Mouse (Mus musculus): Measurements from ENCODE around the gene Zfp580. TPM values are rescaled to one million over a fixed set of nuclear protein-coding genes. Genes with fewer than 3 reads are reported as not detected.
A peak's percentile ranks its signal among the peaks of the same experiment; 100 is the strongest.
"Not testable (repeated sequence)": the region's sequence is repeated elsewhere in the genome, so short reads cannot be mapped to it uniquely, and the experiment has no call there.

The Zfp580 gene
- polyA plus RNA-seq, 1 experiment from 2014 or later: 43.1 TPM

DNA sequence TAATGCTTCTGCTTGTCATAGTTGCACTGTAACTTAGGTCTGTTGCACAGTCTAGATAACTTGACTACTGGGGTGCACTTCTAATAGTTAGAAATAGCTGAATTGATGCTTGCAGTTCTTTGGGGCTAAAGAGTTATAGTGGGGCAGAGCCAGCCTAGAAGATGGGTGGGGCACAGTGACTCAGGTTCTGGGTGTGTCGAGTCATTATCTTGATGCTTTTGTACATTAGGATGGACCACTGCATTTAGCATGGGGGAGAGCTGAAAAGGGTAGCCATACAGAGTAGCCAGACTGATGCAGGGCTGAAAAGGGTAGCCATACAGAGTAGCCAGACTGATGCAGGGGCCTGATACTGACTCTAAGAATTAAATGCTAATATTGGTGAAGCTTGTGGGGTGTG lies 22.2 kb downstream of the Zfp580 start:
- Histone ChIP-seq H3K27ac (replicated peaks) (no peak overlapping the region), H3K4me3 (replicated peaks) (no peak overlapping the region), H3K9me3 (replicated peaks) (no peaks in the 10 kb centered on the region), H3K27me3 (no peaks in the 10 kb centered on the region), H3K36me3 (peaks cover 91% of the 10 kb centered on the region), H3K4me2 (replicated peaks) (no peak overlapping the region), H3K9ac (no peak overlapping the region), H3K4me1 (0 out of 2 replicates have a peak, but pooled peaks cover under 1% of the 10 kb centered on the region)
- WGBS: 61% methylated on average over 1 of the region's 1 CpGs
- no peak for ATAC-seq (ENCODE audit: insufficient number of reproducible peaks, low FRiP score, low TSS enrichment, low read depth)

DNA sequence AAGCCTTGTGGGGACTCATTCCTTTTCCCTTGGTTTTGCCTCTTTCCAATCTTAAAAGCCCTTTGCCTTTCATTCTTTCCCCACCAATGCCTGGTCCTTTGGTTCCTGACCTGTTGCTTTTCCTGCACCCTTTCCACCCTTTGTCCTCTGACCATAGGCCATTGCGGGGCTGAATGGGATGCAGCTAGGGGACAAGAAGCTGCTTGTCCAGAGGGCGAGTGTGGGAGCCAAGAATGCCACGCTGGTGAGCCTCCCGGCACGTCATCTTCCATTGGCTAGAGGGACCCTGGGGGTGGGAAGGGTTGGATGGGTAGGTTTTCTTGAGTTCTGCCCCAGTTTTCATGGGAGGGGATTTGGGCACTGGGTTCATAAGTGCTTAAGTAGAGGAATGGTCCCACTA lies 23.6 kb downstream of the Zfp580 start:
- no peaks in the 10 kb centered on the region for H3K9me3 ChIP-seq (replicated peaks)
- H3K4me1 ChIP-seq: peaks cover 6% of the 10 kb centered on the region; the same call in 1 of the 2 replicates
- no peak overlapping the region for H3K4me2 ChIP-seq (replicated peaks)
- H3K27ac ChIP-seq (replicated peaks): no peak overlapping the region
- peaks cover 83% of the 10 kb centered on the region for H3K36me3 ChIP-seq
- no peak overlapping the region for H3K4me3 ChIP-seq (replicated peaks)
- WGBS: 93% methylated on average over 5 of the region's 5 CpGs
- no peaks in the 10 kb centered on the region for H3K27me3 ChIP-seq
- no peak for ATAC-seq (ENCODE audit: insufficient number of reproducible peaks, low FRiP score, low TSS enrichment, low read depth)
- H3K9ac ChIP-seq: no peak overlapping the region

DNA sequence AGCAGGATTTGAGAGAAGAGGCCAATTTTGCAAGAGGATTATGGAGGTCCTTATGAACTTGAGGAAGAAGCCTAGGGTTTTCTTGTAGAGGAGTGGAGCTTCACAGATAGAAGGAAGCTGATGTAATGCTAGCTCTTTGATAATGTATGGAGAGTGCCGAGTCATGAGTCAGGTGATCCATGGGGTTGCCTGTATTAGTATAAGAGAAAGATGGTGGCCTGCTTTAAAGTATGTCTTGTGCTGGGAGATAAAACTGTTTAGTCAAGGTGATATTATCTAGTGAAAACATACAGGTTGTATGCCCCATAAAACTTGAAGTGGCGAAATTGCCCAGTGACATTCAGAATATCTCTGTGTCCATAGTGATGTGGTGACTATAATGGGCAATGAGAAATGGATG lies 25.6 kb downstream of the Zfp580 start:
- 87% methylated on average over 2 of the region's 2 CpGs for WGBS
- no peak overlapping the region for H3K27ac ChIP-seq (replicated peaks)
- peaks cover 19% of the 10 kb centered on the region for H3K4me1 ChIP-seq
- no peak overlapping the region for H3K4me2 ChIP-seq (replicated peaks)
- peaks cover 64% of the 10 kb centered on the region for H3K36me3 ChIP-seq
- H3K27me3 ChIP-seq: no peaks in the 10 kb centered on the region
- no peak overlapping the region for H3K4me3 ChIP-seq (replicated peaks)
- H3K9ac ChIP-seq: no peak overlapping the region
- no peaks in the 10 kb centered on the region for H3K9me3 ChIP-seq (replicated peaks)
- no peak for ATAC-seq (ENCODE audit: insufficient number of reproducible peaks, low FRiP score, low TSS enrichment, low read depth)

DNA sequence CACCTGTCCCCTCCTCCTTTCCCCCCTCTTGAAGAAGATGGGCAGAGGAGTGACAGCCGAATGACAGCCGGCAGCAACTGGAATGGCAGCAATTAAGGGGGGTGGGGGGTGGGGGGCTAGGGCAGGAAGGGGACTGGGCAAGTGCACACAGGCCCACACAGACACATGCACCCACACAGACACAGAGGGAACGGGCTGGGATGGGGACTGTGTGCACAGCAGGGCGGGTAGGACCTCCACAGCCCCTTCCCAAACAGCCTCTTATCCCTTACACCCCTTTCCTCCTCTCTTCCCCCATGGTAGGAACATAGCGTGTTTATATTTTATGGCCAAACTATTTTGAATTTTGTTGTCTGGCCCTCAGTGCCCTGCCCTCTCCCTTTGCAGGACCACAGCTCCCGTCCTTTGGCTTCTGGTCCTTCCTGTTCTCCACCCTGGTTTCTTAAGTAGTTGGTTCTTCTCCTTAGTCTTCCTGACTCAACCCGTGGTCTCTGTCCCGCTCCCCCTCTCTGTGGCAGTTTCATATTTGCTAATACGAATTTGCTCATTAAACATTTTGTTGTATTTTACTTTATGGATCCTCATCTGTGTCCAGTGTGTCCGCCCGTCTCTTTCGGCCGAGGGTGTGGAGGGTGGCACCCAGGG lies 28.1 kb downstream of the Zfp580 start:
- peak overlapping the region; percentile 100 for H3K4me3 ChIP-seq (replicated peaks)
- peak overlapping the region; percentile 74 for H3K4me2 ChIP-seq (replicated peaks)
- 41% methylated on average over 8 of the region's 13 CpGs for WGBS
- not testable (repeated sequence) for H3K27me3 ChIP-seq; H3K9me3 ChIP-seq (replicated peaks); H3K9ac ChIP-seq; ATAC-seq (ENCODE audit: insufficient number of reproducible peaks, low FRiP score, low TSS enrichment, low read depth)
- H3K27ac ChIP-seq (replicated peaks): peak overlapping the region; percentile 95
- peaks cover 26% of the 10 kb centered on the region for H3K4me1 ChIP-seq
- H3K36me3 ChIP-seq: peaks cover 38% of the 10 kb centered on the region

DNA sequence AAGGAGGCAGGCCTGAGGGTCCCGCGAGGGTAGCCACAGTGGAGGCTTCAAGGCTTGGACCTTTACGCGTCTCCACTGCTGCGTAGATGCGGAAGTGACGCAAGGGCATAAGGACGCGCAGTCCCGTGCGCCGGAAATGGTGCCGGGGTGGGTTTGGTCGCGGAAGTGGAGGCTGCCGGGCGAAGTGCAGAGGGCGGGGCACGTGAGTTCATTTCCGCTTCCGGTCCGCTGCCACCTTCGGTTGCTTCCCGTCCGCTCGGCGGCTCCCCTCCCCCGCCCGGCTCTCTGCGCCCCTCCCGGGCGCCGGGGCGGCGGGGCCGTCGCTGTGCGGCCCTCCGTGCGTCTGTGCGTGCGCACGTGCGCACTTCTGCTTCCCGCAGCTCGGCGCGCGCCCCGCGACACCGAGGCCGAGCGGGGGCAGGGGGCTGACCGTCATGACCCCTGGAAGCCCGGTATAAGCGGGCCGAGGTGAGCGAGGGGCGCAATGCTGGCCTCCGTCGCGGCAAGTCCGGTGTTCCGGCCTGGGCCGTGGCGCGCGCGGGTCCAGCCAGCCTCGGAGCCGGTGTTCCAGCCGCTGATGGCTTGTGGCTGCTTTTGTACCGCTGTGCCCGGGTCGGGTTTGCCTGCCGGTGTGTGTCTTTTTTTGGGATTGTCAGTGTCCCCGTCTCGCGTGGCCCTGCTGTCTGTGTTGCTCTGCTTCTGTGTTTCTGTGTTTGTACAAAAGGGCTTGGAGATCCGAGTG lies 28.8 kb downstream of the Zfp580 start, which contains the start of gene Epn1:
Gene Epn1, plus strand, starts transcription at position 226 of the 742 bp plus-strand sequence.
- no peaks in the 10 kb centered on the region for H3K27me3 ChIP-seq
- H3K27ac ChIP-seq (replicated peaks): peak within 1 kb of the TSS; percentile 95
- no peaks in the 10 kb centered on the region for H3K9me3 ChIP-seq (replicated peaks)
- under 1% methylated on average over 81 of the region's 81 CpGs for WGBS
- peaks cover 26% of the 10 kb centered on the region for H3K4me1 ChIP-seq
- ATAC-seq (ENCODE audit: insufficient number of reproducible peaks, low FRiP score, low TSS enrichment, low read depth): peak; percentile 97
- H3K9ac ChIP-seq: peak within 1 kb of the TSS; percentile 100
- H3K4me2 ChIP-seq (replicated peaks): peak within 1 kb of the TSS; percentile 74
- peaks cover 32% of the 10 kb centered on the region for H3K36me3 ChIP-seq
- peak within 1 kb of the TSS; percentile 100 for H3K4me3 ChIP-seq (replicated peaks)

DNA sequence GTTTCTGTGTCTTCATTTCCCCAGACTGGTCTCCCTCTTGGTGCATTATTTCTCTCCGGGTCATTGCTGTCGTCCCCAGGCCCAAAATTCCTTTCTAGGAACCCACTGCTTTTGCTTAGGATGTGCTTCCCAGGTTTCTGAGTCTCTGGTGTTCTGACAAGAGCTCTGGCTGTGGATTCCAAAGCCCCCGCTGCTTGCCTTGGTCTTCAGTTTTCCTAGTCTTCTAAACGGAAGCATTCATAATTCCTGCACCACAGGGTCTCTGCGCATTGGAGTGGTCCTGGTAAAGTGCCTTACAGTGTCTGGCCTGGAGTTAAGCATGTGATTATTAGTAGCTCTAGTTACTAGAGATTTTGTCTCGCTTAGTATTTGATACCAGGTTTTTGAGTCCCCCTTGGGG lies 29.5 kb downstream of the Zfp580 start:
- Histone ChIP-seq H3K9ac (peak overlapping the region; percentile 100), H3K4me3 (replicated peaks) (peak overlapping the region; percentile 100), H3K27me3 (no peaks in the 10 kb centered on the region), H3K9me3 (replicated peaks) (no peaks in the 10 kb centered on the region), H3K4me2 (replicated peaks) (peak overlapping the region; percentile 74), H3K36me3 (peaks cover 33% of the 10 kb centered on the region), H3K27ac (replicated peaks) (peak overlapping the region; percentile 95), H3K4me1 (peaks cover 26% of the 10 kb centered on the region)
- 10% methylated on average over 6 of the region's 6 CpGs for WGBS
- ATAC-seq (ENCODE audit: insufficient number of reproducible peaks, low FRiP score, low TSS enrichment, low read depth): no peak

DNA sequence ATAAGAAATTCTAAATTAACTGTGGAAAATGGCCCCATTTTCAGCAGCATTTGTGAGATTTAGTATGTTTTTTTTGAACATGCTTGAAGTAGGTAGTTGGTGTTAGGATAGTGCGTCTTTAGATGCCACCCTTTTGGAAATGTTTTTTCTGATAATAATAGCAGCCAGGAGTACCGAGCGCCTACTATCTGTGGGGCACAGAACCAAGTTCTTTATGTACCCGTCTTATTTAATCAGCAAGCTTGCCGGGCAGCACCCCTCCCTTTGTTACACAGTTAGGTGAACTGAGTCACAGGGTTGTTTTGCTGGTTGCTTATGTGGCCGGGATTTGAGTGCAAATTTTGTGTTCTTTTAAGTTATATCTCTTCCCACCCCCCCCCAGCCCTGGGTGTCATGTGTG lies 29.9 kb downstream of the Zfp580 start:
- Histone ChIP-seq H3K4me1 (peaks cover 26% of the 10 kb centered on the region), H3K27me3 (no peaks in the 10 kb centered on the region), H3K9me3 (replicated peaks) (no peaks in the 10 kb centered on the region), H3K36me3 (peaks cover 33% of the 10 kb centered on the region), H3K4me3 (replicated peaks) (peak overlapping the region; percentile 100), H3K4me2 (replicated peaks) (peak overlapping the region; percentile 74), H3K27ac (replicated peaks) (no peak overlapping the region), H3K9ac (no peak overlapping the region)
- WGBS: 61% methylated on average over 6 of the region's 6 CpGs
- ATAC-seq (ENCODE audit: insufficient number of reproducible peaks, low FRiP score, low TSS enrichment, low read depth): no peak

DNA sequence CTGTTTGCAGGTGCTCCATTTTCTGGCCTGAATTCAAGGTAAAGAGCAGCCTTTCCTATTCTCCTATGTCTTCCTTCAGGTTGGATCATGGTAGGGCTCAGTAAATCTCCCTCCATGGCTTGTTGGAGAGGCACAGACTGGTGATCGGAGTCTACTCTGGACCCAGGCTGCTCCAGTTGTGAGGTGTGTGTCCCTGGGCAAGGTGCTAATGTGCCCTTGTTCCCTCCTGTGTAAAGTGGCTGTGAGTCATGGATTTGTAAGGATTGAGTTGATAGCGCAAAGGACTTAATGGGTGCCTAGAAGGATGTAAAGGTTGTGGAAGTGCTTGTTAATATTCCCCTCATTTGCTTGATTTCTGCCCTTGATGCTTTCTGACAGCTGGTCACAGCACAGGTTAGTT lies 30.6 kb downstream of the Zfp580 start:
- WGBS: 91% methylated on average over 2 of the region's 2 CpGs
- Histone ChIP-seq H3K4me3 (replicated peaks) (no peak overlapping the region), H3K27ac (replicated peaks) (no peak overlapping the region), H3K4me2 (replicated peaks) (peak overlapping the region; percentile 74; the same call in 1 of the 2 replicates), H3K9me3 (replicated peaks) (no peaks in the 10 kb centered on the region), H3K4me1 (peaks cover 26% of the 10 kb centered on the region), H3K36me3 (peaks cover 31% of the 10 kb centered on the region), H3K27me3 (no peaks in the 10 kb centered on the region), H3K9ac (no peak overlapping the region)
- ATAC-seq (ENCODE audit: insufficient number of reproducible peaks, low FRiP score, low TSS enrichment, low read depth): no peak

DNA sequence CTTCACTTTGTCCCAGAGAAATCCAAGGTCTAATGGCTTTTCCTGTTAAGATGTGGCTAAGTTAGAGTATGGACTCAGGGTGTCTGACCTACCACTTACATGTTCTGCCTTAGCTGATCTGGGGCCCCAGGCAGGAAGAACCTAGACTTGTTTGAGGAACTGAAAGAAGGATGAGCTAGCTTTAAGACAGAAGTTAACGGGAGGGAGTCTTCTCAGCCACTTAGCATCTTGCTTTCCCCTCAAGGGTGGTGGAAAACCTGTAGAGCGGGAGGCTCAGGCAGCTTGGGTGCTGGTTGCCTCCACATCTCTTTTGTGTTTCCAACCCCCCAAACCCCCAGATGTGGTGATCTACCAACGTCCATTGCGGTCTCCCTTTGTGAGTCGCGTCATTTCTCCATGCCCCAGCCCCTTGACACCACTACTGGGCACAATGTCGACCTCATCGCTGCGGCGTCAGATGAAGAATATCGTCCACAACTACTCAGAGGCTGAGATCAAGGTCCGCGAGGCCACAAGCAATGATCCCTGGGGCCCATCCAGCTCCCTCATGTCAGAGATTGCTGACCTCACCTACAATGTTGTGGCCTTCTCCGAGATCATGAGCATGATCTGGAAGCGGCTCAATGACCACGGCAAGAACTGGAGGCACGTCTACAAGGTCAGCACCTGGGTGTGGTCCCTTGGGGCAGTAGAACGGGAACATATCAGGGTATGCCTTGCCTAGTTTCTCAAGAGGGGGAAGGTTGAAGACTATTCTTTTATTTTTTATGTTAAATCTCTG lies 32.2 kb downstream of the Zfp580 start:
- Histone ChIP-seq H3K9ac (no peak overlapping the region), H3K4me2 (replicated peaks) (no peak overlapping the region), H3K36me3 (peaks cover 37% of the 10 kb centered on the region), H3K27me3 (no peaks in the 10 kb centered on the region), H3K9me3 (replicated peaks) (no peaks in the 10 kb centered on the region), H3K4me3 (replicated peaks) (no peak overlapping the region), H3K4me1 (peaks cover 26% of the 10 kb centered on the region), H3K27ac (replicated peaks) (no peak overlapping the region)
- ATAC-seq (ENCODE audit: insufficient number of reproducible peaks, low FRiP score, low TSS enrichment, low read depth): no peak
- WGBS: 88% methylated on average over 18 of the region's 18 CpGs

DNA sequence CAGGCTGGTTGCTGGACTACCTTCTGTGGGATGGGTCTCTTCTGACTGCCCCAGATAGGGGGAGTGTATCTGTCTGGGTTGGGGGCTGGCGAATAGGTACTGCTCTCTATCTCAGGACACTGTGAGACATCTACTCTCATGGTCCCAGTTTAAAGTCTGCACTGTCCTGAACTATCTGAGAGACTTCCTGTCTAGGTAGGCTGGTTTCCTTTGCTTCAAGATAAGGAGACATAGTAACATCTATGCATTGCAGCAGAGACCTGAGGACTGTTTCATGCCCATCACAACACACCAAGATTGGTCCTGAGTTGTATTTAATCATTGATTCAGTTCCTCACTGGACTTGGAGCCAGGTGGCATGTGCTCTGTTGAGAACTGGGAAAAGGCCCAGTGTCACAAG lies 34.2 kb downstream of the Zfp580 start:
- Histone ChIP-seq H3K27me3 (no peaks in the 10 kb centered on the region), H3K4me3 (replicated peaks) (no peak overlapping the region), H3K9ac (no peak overlapping the region), H3K4me1 (peaks cover 20% of the 10 kb centered on the region), H3K27ac (replicated peaks) (no peak overlapping the region), H3K36me3 (peaks cover 43% of the 10 kb centered on the region), H3K9me3 (replicated peaks) (no peaks in the 10 kb centered on the region), H3K4me2 (replicated peaks) (no peak overlapping the region)
- 91% methylated on average over 1 of the region's 1 CpGs for WGBS
- ATAC-seq (ENCODE audit: insufficient number of reproducible peaks, low FRiP score, low TSS enrichment, low read depth): no peak

DNA sequence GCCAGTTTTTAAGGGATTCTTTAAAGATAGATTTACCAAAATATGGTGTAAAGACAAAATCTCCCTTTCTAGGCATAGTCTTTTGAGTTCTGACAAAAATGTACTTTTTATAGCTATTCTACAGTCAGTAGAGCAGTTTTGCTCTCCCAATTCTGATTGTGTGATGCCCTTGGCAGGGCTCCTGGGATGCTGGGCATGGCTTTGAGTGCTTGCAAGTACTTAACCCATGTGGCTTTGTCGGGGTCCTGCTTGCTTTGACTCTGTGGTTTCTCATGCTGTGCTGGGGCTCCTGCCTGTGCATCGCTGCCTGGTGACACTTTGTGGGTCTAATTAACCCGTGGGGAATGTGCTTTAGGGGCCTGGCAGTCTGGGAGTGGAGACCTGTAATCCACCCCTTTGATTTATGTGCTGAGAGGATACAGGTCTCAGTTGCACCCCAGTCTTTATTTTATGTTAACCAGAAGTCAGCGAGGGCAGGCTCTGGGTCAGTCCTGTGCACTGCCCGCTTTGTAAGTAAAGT lies 35.6 kb downstream of the Zfp580 start:
- 79% methylated on average over 5 of the region's 5 CpGs for WGBS
- Histone ChIP-seq H3K9ac (no peak overlapping the region), H3K4me1 (0 out of 2 replicates have a peak, but pooled peaks cover 7% of the 10 kb centered on the region), H3K27me3 (no peaks in the 10 kb centered on the region), H3K36me3 (peaks cover 55% of the 10 kb centered on the region), H3K4me2 (replicated peaks) (no peak overlapping the region), H3K27ac (replicated peaks) (no peak overlapping the region), H3K9me3 (replicated peaks) (no peaks in the 10 kb centered on the region), H3K4me3 (replicated peaks) (no peak overlapping the region)
- no peak for ATAC-seq (ENCODE audit: insufficient number of reproducible peaks, low FRiP score, low TSS enrichment, low read depth)

All from embryonic facial prominence, embryonic 15.5 days (tissue).